Mouse (Mus musculus) cortical plate, adult 2 months (tissue): ENCODE data around the gene Miox.

Source experiments
- CTCF ChIP-seq: fragments of 200-500 bp; IDR thresholded peaks from 2 replicates; pipeline ENCODE4 v1.5.1; 2011; ENCODE audit warnings: mild to moderate bottlenecking, control low read depth, low read length; ENCODE audit not compliant: insufficient read depth; ENCODE audit errors: extremely low read depth
- POLR2A ChIP-seq: fragments of 200-500 bp; IDR thresholded peaks from 2 replicates; pipeline ENCODE4 v1.6.1; 2011; ENCODE audit warnings: mild to moderate bottlenecking, low read length, control low read depth; ENCODE audit not compliant: insufficient read depth; ENCODE audit errors: extremely low read depth

GRCm38 (mm10) chr15:89376957-89377356, 42.8 kb downstream of the Miox start, which contains the start of gene Tymp:
- TF ChIP-seq CTCF (no peak), POLR2A (no peak)
